Mouse (Mus musculus) hindbrain, embryonic 16.5 days (tissue): ENCODE data around the gene Nkain2. TPM values are rescaled to one million over a fixed set of nuclear protein-coding genes. Genes with fewer than 3 reads are reported as not detected.
"Not testable (repeated sequence)": the region's sequence is repeated elsewhere in the genome, so short reads cannot be mapped to it uniquely, and the experiment has no call there.

Source experiments
- ATAC-seq: fragments of 200-750 bp; cut with Nextera tagmentation; 2 replicates; pipeline ENCODE4 v1.8.0; 2017; ENCODE audit warnings: moderate TSS enrichment, moderate library complexity
- H3K27ac ChIP-seq: fragments of 300-500 bp; sonication (generic); 2 replicates; pipeline ENCODE4 v1.5.1; 2014; ENCODE audit warnings: low read depth, mild to moderate bottlenecking, control low read depth, low read length, moderate library complexity
- H3K27me3 ChIP-seq: fragments of 300-500 bp; sonication (generic); replicated peaks from 2 replicates; pipeline ENCODE4 v1.6.1; 2014; ENCODE audit warnings: low read length; ENCODE audit not compliant: control insufficient read depth, insufficient read depth
- H3K36me3 ChIP-seq: fragments of 300-500 bp; sonication (generic); 2 replicates; pipeline ENCODE4 v1.6.1; 2014; ENCODE audit warnings: mild to moderate bottlenecking, low read length, moderate library complexity, mixed read lengths; ENCODE audit not compliant: control insufficient read depth, insufficient read depth
- H3K4me1 ChIP-seq: fragments of 300-500 bp; sonication (generic); 2 replicates; pipeline ENCODE4 v1.6.1; 2014; ENCODE audit warnings: low read depth, low read length; ENCODE audit not compliant: control insufficient read depth, insufficient read depth
- H3K4me2 ChIP-seq: fragments of 300-500 bp; sonication (generic); 2 replicates; pipeline ENCODE4 v1.6.1; 2014; ENCODE audit warnings: mild to moderate bottlenecking, low read length, control low read depth, moderate library complexity
- H3K4me3 ChIP-seq: fragments of 300-500 bp; sonication (generic); 2 replicates; pipeline ENCODE4 v1.5.1; 2014; ENCODE audit warnings: mild to moderate bottlenecking, low read length, control low read depth, moderate library complexity
- H3K9ac ChIP-seq: fragments of 300-500 bp; sonication (generic); 2 replicates; pipeline ENCODE4 v1.6.1; 2014; ENCODE audit warnings: low read depth, mild to moderate bottlenecking, control low read depth, low read length, moderate library complexity
- H3K9me3 ChIP-seq: fragments of 300-500 bp; sonication (generic); 2 replicates; pipeline ENCODE4 v1.6.1; 2014; ENCODE audit warnings: mild to moderate bottlenecking, low read length, moderate library complexity; ENCODE audit not compliant: control insufficient read depth
- WGBS: fragments of 180-500 bp; shearing (Covaris S2); extraction: QIAGEN DNeasy Blood & Tissue Kit; methylation state at CpG from one replicate; pipeline ENCODE4 v1.1.7; 2014; 5-methylcytosine and 5-hydroxymethylcytosine counted together
- polyA plus RNA-seq: library from polyadenylated mRNA; unstranded; fragments of >200 nt; fragmentation: Nextera tagmentation; extraction: Ambion mirVana; gene quantifications from 2 replicates; pipeline ENCODE4 v1.2.1, GENCODE M21; 2015

Gene Nkain2
- polyA plus RNA-seq, 1 experiment from 2014 or later, result 10.9 TPM

- ATAC-seq, result no peak
- Histone ChIP-seq H3K27ac (no peak overlapping the region), H3K4me3 (no peak overlapping the region), H3K4me1 (no peaks in the 10 kb centered on the region), H3K27me3 (no peaks in the 10 kb centered on the region), H3K36me3 (no peaks in the 10 kb centered on the region), H3K9me3 (no peaks in the 10 kb centered on the region), H3K4me2 (no peak overlapping the region), H3K9ac (no peak overlapping the region)
- 74% methylated on average over 2 of the region's 2 CpGs for WGBS
Measured at GRCm38 (mm10) chr10:32796215-32796614, 94.0 kb downstream of the Nkain2 start.

- H3K4me3 ChIP-seq, result no peak overlapping the region
- no peaks in the 10 kb centered on the region for H3K4me1 ChIP-seq
- H3K36me3 ChIP-seq, result no peaks in the 10 kb centered on the region
- no peaks in the 10 kb centered on the region for H3K9me3 ChIP-seq
- H3K27ac ChIP-seq, result no peak overlapping the region
- H3K27me3 ChIP-seq, result no peaks in the 10 kb centered on the region
- no peak overlapping the region for H3K4me2 ChIP-seq
- no peak overlapping the region for H3K9ac ChIP-seq
- no peak for ATAC-seq
Measured at GRCm38 (mm10) chr10:32790541-32790940, 99.7 kb downstream of the Nkain2 start.

- WGBS, result 82% methylated on average over 3 of the region's 3 CpGs
- Histone ChIP-seq H3K9ac (no peak overlapping the region), H3K27me3 (no peaks in the 10 kb centered on the region), H3K36me3 (no peaks in the 10 kb centered on the region), H3K4me2 (no peak overlapping the region), H3K9me3 (no peaks in the 10 kb centered on the region), H3K4me1 (no peaks in the 10 kb centered on the region), H3K4me3 (no peak overlapping the region), H3K27ac (no peak overlapping the region)
- no peak for ATAC-seq
Measured at GRCm38 (mm10) chr10:32782732-32783359, 107.4 kb downstream of the Nkain2 start.

DNA sequence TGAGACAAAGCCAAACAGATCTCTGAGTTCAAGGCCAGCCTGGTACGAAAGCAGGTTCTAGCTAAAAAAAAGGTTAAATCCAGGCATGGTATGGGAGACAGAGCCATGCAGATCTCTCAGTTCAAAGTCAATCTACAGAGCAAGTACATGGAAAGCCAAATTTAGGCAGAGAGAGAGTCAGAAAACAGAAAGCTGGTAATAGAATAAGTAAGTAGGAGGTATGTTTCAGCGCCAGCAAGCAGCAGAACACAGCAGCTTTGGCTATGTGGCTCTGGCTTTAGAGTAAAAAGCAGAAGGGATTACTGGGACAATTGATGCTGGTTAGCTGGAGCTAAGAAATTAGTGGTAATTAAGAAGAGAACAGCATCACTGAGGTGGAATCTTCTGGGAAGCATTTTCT is 151.3 kb downstream of the Nkain2 start:
- H3K4me2 ChIP-seq, result no peak overlapping the region
- no peaks in the 10 kb centered on the region for H3K4me1 ChIP-seq
- no peaks in the 10 kb centered on the region for H3K27me3 ChIP-seq
- H3K9ac ChIP-seq, result no peak overlapping the region
- H3K27ac ChIP-seq, result no peak overlapping the region
- no peak for ATAC-seq
- WGBS, result 94% methylated on average over 2 of the region's 2 CpGs
- H3K36me3 ChIP-seq, result no peaks in the 10 kb centered on the region
- no peak overlapping the region for H3K4me3 ChIP-seq
- H3K9me3 ChIP-seq, result no peaks in the 10 kb centered on the region

DNA sequence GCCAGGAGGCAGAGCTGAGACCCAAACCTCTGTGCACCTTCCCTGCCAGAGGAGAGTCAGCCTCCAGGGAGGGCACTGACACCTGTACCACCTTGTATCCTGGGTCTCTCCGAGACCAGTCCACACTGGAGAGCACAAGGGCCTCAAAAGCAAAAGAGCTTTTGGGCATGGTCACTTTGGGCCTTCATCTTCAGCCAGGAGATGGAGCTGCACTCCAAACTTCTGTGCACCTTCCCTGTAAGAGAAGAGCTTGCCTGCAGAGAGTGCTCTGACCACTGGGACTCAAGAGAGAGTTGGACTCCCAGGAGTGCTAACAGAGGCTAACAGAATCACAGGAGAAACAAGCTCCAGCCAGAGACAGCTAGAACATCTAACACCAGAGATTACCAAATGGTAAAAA is 183.7 kb downstream of the Nkain2 start:
- H3K27me3 ChIP-seq, H3K4me3 ChIP-seq, H3K9ac ChIP-seq, ATAC-seq, H3K4me2 ChIP-seq, H3K27ac ChIP-seq, H3K9me3 ChIP-seq, H3K36me3 ChIP-seq, H3K4me1 ChIP-seq: not testable (repeated sequence)
- 73% methylated on average over 1 of the region's 1 CpGs for WGBS

DNA sequence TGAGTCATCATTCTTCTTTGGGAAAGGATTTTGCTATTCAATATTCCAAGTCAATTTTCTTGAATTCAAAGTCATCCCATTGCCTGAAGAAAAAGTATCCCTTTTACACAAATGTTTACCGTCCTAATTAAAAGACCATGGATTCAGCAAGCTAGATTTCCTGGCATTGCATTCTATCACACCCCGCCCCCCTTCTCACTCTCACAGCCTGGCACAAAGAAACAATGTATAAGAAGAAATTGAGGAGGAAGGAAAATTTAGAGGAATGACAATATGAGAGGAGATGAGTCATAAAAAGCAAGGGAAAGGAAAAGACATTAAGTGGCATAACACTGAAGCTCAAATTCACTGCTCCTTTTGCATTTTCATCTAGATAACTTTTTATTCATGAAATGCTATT is 193.6 kb downstream of the Nkain2 start:
- no peaks in the 10 kb centered on the region for H3K9me3 ChIP-seq
- H3K4me3 ChIP-seq, result no peak overlapping the region
- no peaks in the 10 kb centered on the region for H3K4me1 ChIP-seq
- ATAC-seq, result no peak
- WGBS, result 85% methylated on average over 2 of the region's 2 CpGs
- no peak overlapping the region for H3K4me2 ChIP-seq
- H3K27me3 ChIP-seq, result no peaks in the 10 kb centered on the region
- H3K9ac ChIP-seq, result no peak overlapping the region
- no peaks in the 10 kb centered on the region for H3K36me3 ChIP-seq
- no peak overlapping the region for H3K27ac ChIP-seq

DNA sequence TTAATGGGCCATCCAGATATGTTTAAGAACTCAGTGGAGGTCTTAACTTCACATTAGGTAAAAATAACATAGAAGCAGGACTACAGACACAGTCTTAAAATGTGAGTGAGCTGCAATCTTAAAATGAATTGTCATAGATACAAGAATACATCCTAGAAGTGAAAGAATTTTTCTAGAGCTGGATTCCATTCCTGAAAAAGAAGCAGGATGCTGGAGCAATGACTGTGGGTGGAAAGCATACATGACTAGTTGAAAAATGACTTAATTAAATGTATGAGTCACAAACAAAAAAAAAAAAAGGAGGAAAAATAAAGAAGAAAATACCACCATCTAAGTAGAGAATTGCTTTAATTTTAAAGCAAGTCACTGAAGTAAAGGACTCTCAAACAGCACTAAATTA is 205.7 kb downstream of the Nkain2 start:
- no peak overlapping the region for H3K4me3 ChIP-seq
- H3K4me2 ChIP-seq, result no peak overlapping the region
- no peak for ATAC-seq
- no peaks in the 10 kb centered on the region for H3K9me3 ChIP-seq
- H3K27me3 ChIP-seq, result no peaks in the 10 kb centered on the region
- H3K4me1 ChIP-seq, result no peaks in the 10 kb centered on the region
- no peak overlapping the region for H3K27ac ChIP-seq
- no peaks in the 10 kb centered on the region for H3K36me3 ChIP-seq
- no peak overlapping the region for H3K9ac ChIP-seq

GRCm38 (mm10) chr10:32640256-32640655 is 250.0 kb downstream of the Nkain2 start:
- Histone ChIP-seq H3K27me3 (no peaks in the 10 kb centered on the region), H3K27ac (no peak overlapping the region), H3K4me2 (no peak overlapping the region), H3K9me3 (no peaks in the 10 kb centered on the region), H3K36me3 (no peaks in the 10 kb centered on the region), H3K4me3 (no peak overlapping the region), H3K9ac (no peak overlapping the region), H3K4me1 (no peaks in the 10 kb centered on the region)
- 61% methylated on average over 3 of the region's 3 CpGs for WGBS
- ATAC-seq, result no peak

DNA sequence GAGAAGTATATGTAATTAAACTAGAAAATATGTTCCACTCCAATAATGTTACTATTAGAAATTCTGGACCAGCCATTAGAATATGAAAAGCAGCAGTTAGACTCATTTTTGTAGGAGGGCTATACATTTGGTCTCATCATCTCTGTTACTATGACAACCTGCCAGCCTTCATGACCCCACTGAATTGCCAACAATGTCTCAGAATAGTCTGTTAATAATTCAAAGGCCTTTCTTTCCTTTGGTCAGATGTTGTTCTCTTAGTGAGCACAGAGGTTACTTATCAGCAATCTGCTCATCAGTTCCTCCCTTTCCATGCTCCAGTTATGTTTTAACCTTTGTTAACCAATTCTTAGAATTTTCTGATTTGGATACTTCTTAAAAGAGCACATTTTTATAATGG is 251.1 kb downstream of the Nkain2 start:
- Histone ChIP-seq H3K4me1 (no peaks in the 10 kb centered on the region), H3K27me3 (no peaks in the 10 kb centered on the region), H3K4me2 (no peak overlapping the region), H3K4me3 (no peak overlapping the region), H3K9ac (no peak overlapping the region), H3K9me3 (no peaks in the 10 kb centered on the region), H3K27ac (no peak overlapping the region), H3K36me3 (no peaks in the 10 kb centered on the region)
- no peak for ATAC-seq

DNA sequence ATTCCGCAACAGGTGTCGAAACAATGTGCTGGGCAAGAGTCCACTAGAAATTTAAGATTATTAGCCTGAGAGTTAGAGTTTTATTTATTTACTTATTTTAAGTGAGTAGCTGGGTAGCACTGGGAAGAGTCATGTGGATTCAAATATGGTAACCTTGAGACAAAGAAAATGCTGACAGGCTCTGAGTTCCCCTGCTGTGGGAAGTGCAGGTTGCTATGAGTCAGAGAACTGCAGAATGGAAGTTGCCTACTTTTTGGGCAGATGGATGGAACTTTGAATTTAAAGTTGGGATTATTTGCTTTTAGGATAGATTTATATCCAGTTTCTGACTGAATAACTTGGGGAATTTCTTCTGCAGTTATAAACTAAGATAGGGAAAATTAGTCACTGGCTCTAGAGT is 259.2 kb downstream of the Nkain2 start:
- Histone ChIP-seq H3K9me3 (no peaks in the 10 kb centered on the region), H3K4me3 (no peak overlapping the region), H3K9ac (no peak overlapping the region), H3K27ac (no peak overlapping the region), H3K36me3 (no peaks in the 10 kb centered on the region), H3K4me1 (no peaks in the 10 kb centered on the region), H3K27me3 (no peaks in the 10 kb centered on the region), H3K4me2 (no peak overlapping the region)
- no peak for ATAC-seq
- 93% methylated on average over 2 of the region's 2 CpGs for WGBS
